Mouse (Mus musculus) embryonic fibroblast, embryonic 13.5 days (primary cell): ENCODE data around the gene Sult1c1.

Experiments
- CTCF ChIP-seq: IDR thresholded peaks from 2 replicates; pipeline ENCODE4 v1.5.1; 2011; ENCODE audit warnings: mild to moderate bottlenecking, control low read depth, low read length, moderate library complexity, borderline replicate concordance; ENCODE audit not compliant: insufficient read depth
- POLR2A ChIP-seq: IDR thresholded peaks from 2 replicates; pipeline ENCODE4 v1.6.1; 2011; ENCODE audit warnings: low read depth, mild to moderate bottlenecking, control low read depth, low read length, moderate library complexity

DNA sequence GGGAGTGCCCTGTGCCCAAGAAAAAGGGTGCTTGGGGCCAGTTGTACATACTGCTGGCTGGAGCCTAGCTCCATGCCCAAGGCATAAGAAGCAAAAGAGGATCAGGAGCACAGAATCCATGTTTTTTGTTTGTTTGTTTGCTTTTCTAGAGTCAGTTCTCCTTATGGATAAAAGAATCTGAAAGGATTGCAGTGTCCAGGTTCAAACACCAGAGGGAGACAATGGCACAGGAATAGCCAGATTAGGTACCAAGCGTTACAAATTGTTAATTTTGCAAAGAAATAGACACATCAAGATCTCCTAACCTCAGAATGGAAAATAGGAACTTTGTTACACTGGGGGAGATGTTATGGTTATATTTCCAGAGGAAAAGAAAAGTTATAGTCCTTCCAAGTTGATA lies 23.7 kb upstream of the Sult1c1 start:
- no peak for TF ChIP-seq POLR2A
- TF ChIP-seq CTCF = no peak
